Mouse (Mus musculus): ENCODE measurements around the gene Olfr1066.
"Not testable (repeated sequence)": the region's sequence is repeated elsewhere in the genome, so short reads cannot be mapped to it uniquely, and the experiment has no call there.

Gene Olfr1066

GRCm38 (mm10) chr2:86456169-86456568 is at the start of gene Olfr1066:
Gene Olfr1066 (minus strand): TSS chr2:86456269.
- DNase-seq = no peak

- DNase-seq = no peak
Measured at GRCm38 (mm10) chr2:86487286-86487685, 31.2 kb upstream of the Olfr1066 start, which contains the start of gene Olfr228. Gene Olfr228 (minus strand): TSS chr2:86487386.

- peak; percentile 58 for DNase-seq
Measured at GRCm38 (mm10) chr2:86464442-86465109, 8.5 kb upstream of the Olfr1066 start.

- DNase-seq = no peak
Measured at GRCm38 (mm10) chr2:86460434-86460833, 4.4 kb upstream of the Olfr1066 start.

- not testable (repeated sequence) for DNase-seq
Measured at GRCm38 (mm10) chr2:86450491-86450890, 5.6 kb downstream of the Olfr1066 start, which contains the start of gene Olfr1065. Gene Olfr1065 (minus strand): TSS chr2:86450591.

GRCm38 (mm10) chr2:86442101-86442500 is 14.0 kb downstream of the Olfr1066 start:
- DNase-seq = not testable (repeated sequence)

GRCm38 (mm10) chr2:86428511-86428910 is 27.6 kb downstream of the Olfr1066 start:
- DNase-seq = not testable (repeated sequence)

GRCm38 (mm10) chr2:86426649-86427048 is 29.4 kb downstream of the Olfr1066 start, which contains the start of gene Olfr1062:
Gene Olfr1062 (minus strand): TSS chr2:86426749.
- not testable (repeated sequence) for DNase-seq

- DNase-seq = no peak
Measured at GRCm38 (mm10) chr2:86413950-86414349, 42.1 kb downstream of the Olfr1066 start, which contains the start of gene Olfr1061. Gene Olfr1061 (minus strand): TSS chr2:86414050.
